Mouse (Mus musculus) lung, adult 2 months (tissue): Measurements from ENCODE around the gene Lrig3.

Experiments used
- CTCF ChIP-seq: fragments of 200-500 bp; IDR thresholded peaks from 2 replicates; pipeline ENCODE4 v1.5.1; 2011; ENCODE audit warnings: mild to moderate bottlenecking, low read length, control low read depth; ENCODE audit not compliant: insufficient read depth
- POLR2A ChIP-seq: fragments of 200-500 bp; IDR thresholded peaks from 2 replicates; pipeline ENCODE4 v1.6.1; 2011; ENCODE audit warnings: low read depth, mild to moderate bottlenecking, control low read depth, low read length, borderline replicate concordance; ENCODE audit errors: extremely low read depth

DNA sequence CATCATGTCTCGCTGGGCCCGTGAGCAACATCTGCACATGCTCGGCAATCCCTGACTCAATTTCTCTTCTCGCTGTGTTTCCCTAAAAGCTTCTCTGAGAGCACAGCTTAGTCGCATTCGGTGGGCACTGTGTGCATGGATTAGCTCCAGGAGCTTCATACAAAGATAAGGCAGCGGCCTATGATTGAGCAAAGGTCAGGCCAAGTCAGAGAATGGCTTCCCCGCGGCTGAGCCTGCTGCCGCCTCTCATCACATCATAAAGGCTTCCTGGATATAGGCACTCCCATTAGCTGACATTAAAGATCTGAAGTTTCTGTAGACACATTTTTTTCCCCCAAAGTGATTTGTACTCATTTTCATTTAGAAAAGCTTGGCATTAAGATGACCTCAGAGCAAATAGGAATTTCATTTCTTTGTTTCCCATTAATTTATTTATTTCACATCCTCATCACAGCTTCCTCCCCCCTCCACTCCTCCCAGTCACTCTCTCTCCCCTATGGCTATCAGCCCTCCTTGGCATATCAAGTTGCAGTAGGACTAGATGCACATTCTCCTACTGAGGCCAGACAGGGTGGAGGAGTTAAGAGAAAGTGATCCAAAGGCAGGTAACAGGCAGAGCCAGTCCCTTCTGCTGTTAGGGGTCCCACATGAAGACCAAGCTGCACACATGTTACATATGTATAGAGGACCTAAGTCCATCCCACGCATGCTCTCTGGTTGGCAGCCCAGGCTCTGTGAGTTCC lies 21.0 kb upstream of the Lrig3 start:
- no peak for TF ChIP-seq CTCF
- TF ChIP-seq POLR2A, result no peak
